ENCODE assay signal across 8 mouse cellular contexts in genomic region chrX:57052848-57053173, GRCm38 (mm10). TPM values are rescaled to one million over a fixed set of nuclear protein-coding genes. Genes with fewer than 3 reads are reported as not detected.
A peak's percentile ranks its signal among the peaks of the same experiment; 100 is the strongest.
DNase-seq lines count a peak whose midpoint lies in the region; ATAC-seq and TF ChIP-seq lines count a peak whose summit lies in the region.

No protein-coding gene starts in this region.

- H3K4me2 ChIP-seq in kidney, postnatal 0 days (ENCODE audit: low read length): peak overlapping the region; percentile 52
- H3K4me2 ChIP-seq in midbrain, embryonic 16.5 days (ENCODE audit: low read length): peak overlapping the region; percentile 53

- H3K36me3 ChIP-seq in kidney, postnatal 0 days (ENCODE audit: insufficient read depth, low read length): 0 out of 2 replicates have a peak, but pooled peaks cover 8% of the 10 kb centered on the region
- peaks cover 20% of the 10 kb centered on the region for H3K36me3 ChIP-seq in embryonic facial prominence, embryonic 10.5 days (replicated peaks)
- H3K36me3 ChIP-seq in midbrain, embryonic 16.5 days (ENCODE audit: control insufficient read depth, insufficient read depth, low read length): no peaks in the 10 kb centered on the region

- no peaks in the 10 kb centered on the region for H3K27me3 ChIP-seq in kidney, postnatal 0 days (ENCODE audit: insufficient read depth, low read length)
- no peaks in the 10 kb centered on the region for H3K27me3 ChIP-seq in embryonic facial prominence, embryonic 10.5 days (replicated peaks; ENCODE audit: low read depth, poor library complexity, severe bottlenecking)
- H3K27me3 ChIP-seq in midbrain, embryonic 16.5 days (ENCODE audit: control insufficient read depth, insufficient read depth, low read depth, low read length): no peaks in the 10 kb centered on the region

- H3K4me3 ChIP-seq in kidney, postnatal 0 days (replicated peaks; ENCODE audit: low read depth, low read length): peak overlapping the region; percentile 55
- peak overlapping the region; percentile 67 for H3K4me3 ChIP-seq in embryonic facial prominence, embryonic 10.5 days
- H3K4me3 ChIP-seq in midbrain, embryonic 16.5 days (ENCODE audit: low read depth, low read length): peak overlapping the region; percentile 58

- H3K27ac ChIP-seq in kidney, postnatal 0 days: peak overlapping the region; percentile 95; the same call in 1 of the 2 replicates
- H3K27ac ChIP-seq in embryonic facial prominence, embryonic 10.5 days (replicated peaks): peak overlapping the region; percentile 94
- peak overlapping the region; percentile 96 for H3K27ac ChIP-seq in midbrain, embryonic 16.5 days (ENCODE audit: low read length)

- DNase-seq in kidney, postnatal 0 days (ENCODE audit: low spot score): no peak
- DNase-seq in kidney, adult 8-10 months: no peak
- DNase-seq in embryonic facial prominence, embryonic 10.5 days (ENCODE audit: low spot score): no peak
- DNase-seq in hindlimb bud, embryonic 11.5 days (ENCODE audit: extremely low spot score, low read depth, low spot score): peak; percentile 31
- no peak for DNase-seq in layer of hippocampus, postnatal 10 days (ENCODE audit: low spot score in 2 of 2)
- no peak for DNase-seq in layer of hippocampus, adult 8-10 months (ENCODE audit: low spot score in 2 of 2)
- DNase-seq in frontal cortex, postnatal 25 days (ENCODE audit: low spot score in 2 of 2): no peak

- no peak; the same call in 1 of the 2 replicates for ATAC-seq in kidney, postnatal 0 days (replicated peaks; ENCODE audit: low FRiP score, low read depth)
- peak; percentile 80; the same call in 1 of the 2 replicates for ATAC-seq in midbrain, embryonic 16.5 days

- 22% methylated on average over 4 of the region's 4 CpGs for WGBS in kidney, postnatal 0 days
- 25% methylated on average over 4 of the region's 4 CpGs for WGBS in embryonic facial prominence, embryonic 10.5 days
- WGBS in midbrain, embryonic 16.5 days: 19% methylated on average over 4 of the region's 4 CpGs

- peak overlapping the region; percentile 67 for H3K9ac ChIP-seq in kidney, postnatal 0 days (ENCODE audit: low read depth, low read length)
- H3K9ac ChIP-seq in midbrain, embryonic 16.5 days (ENCODE audit: low read depth, low read length): peak overlapping the region; percentile 69; the same call in 1 of the 2 replicates

- H3K4me1 ChIP-seq in kidney, postnatal 0 days (replicated peaks; ENCODE audit: insufficient read depth, low read length): no peaks in the 10 kb centered on the region
- no peaks in the 10 kb centered on the region for H3K4me1 ChIP-seq in embryonic facial prominence, embryonic 10.5 days
- peaks cover 7% of the 10 kb centered on the region for H3K4me1 ChIP-seq in midbrain, embryonic 16.5 days (ENCODE audit: control insufficient read depth, insufficient read depth, low read length)

- no peaks in the 10 kb centered on the region for H3K9me3 ChIP-seq in kidney, postnatal 0 days (replicated peaks; ENCODE audit: low read length)
- no peaks in the 10 kb centered on the region; the same call in 1 of the 2 replicates for H3K9me3 ChIP-seq in embryonic facial prominence, embryonic 10.5 days
- H3K9me3 ChIP-seq in midbrain, embryonic 16.5 days (replicated peaks; ENCODE audit: control insufficient read depth, low read length, poor library complexity, severe bottlenecking): no peaks in the 10 kb centered on the region

- TF ChIP-seq CTCF in kidney, postnatal 0 days (IDR thresholded peaks at IDR 0.05; ENCODE audit: low read depth): peak; percentile 12; the same call in 1 of the 2 replicates

RNA-seq across cellular contexts. Expression of gene Htatsf1, which starts 0.6 kb away (rescaled TPM):
- 66.8 and 71.2 TPM in 2 replicates for polyA plus RNA-seq in kidney, postnatal 0 days (2015; fragmentation: Nextera tagmentation; extraction: Ambion mirVana)
- polyA plus RNA-seq in embryonic facial prominence, embryonic 10.5 days (2016; fragmentation: Nextera tagmentation; extraction: Ambion mirVana): 73.5 and 77.7 TPM in 2 replicates
- polyA plus RNA-seq in midbrain, embryonic 16.5 days (2015; fragmentation: Nextera tagmentation; extraction: Ambion mirVana): 84.9 and 87.3 TPM in 2 replicates
- 10 to 100 TPM; 66.8 to 69.7 TPM for total RNA-seq in layer of hippocampus, postnatal 10 days (2021)
- total RNA-seq in layer of hippocampus, adult 8-10 months (2022): 10 to 100 TPM; 54.3 to 60.5 (median 58.1) TPM

RNA-seq across cellular contexts. Expression of gene Brs3, which starts 9.9 kb away (rescaled TPM):
- polyA plus RNA-seq in kidney, postnatal 0 days (2015; fragmentation: Nextera tagmentation; extraction: Ambion mirVana): not detected in 2 replicates
- not detected in 2 replicates for polyA plus RNA-seq in embryonic facial prominence, embryonic 10.5 days (2016; fragmentation: Nextera tagmentation; extraction: Ambion mirVana)
- 0.13 and 0.16 TPM in 2 replicates for polyA plus RNA-seq in midbrain, embryonic 16.5 days (2015; fragmentation: Nextera tagmentation; extraction: Ambion mirVana)
- 1 to 10 TPM; 1.0 TPM for total RNA-seq in layer of hippocampus, postnatal 10 days (2021)
- not detected for total RNA-seq in layer of hippocampus, adult 8-10 months (2022)

RNA-seq across cellular contexts. Expression of gene Vgll1, which starts 35.1 kb away (rescaled TPM):
- polyA plus RNA-seq in kidney, postnatal 0 days (2015; fragmentation: Nextera tagmentation; extraction: Ambion mirVana): 0.11 and 0.36 TPM in 2 replicates
- 0.06 and 0.32 TPM in 2 replicates for polyA plus RNA-seq in embryonic facial prominence, embryonic 10.5 days (2016; fragmentation: Nextera tagmentation; extraction: Ambion mirVana)
- polyA plus RNA-seq in midbrain, embryonic 16.5 days (2015; fragmentation: Nextera tagmentation; extraction: Ambion mirVana): not detected in 2 replicates
- total RNA-seq in layer of hippocampus, postnatal 10 days (2021): not detected
- not detected for total RNA-seq in layer of hippocampus, adult 8-10 months (2022)
